Mouse (Mus musculus): ENCODE results near the gene Nat8. TPM values are rescaled to one million over a fixed set of nuclear protein-coding genes. Genes with fewer than 3 reads are reported as not detected.

Nat8 gene
- total and polyA plus RNA-seq, 2 experiments from 2014 or later: 0.64 TPM; not detected in 1

Small RNA genes within 50 kb of the gene (microRNA-seq; reads per million reads assigned to microRNA genes)
- 0 reads per million in 2 experiments for gene Mir6375

Other genes starting within 250 kb of the Nat8 start
- 12.8 and 15.5 TPM in 2 replicates for gene Alms1, start 244.6 kb downstream of the Nat8 start, total RNA-seq (2014; rRNA removed)
- 2.5 and 3.0 TPM in 2 replicates for gene Alms1, start 244.6 kb downstream of the Nat8 start, polyA plus RNA-seq (2015; fragmentation: Nextera tagmentation; extraction: Ambion mirVana)
- gene Nat8f7, start 118.9 kb downstream of the Nat8 start, total RNA-seq (2014; rRNA removed): 0.58 TPM in 1 of 2 replicates, not detected in the other
- 0.21 TPM in 1 of 2 replicates, not detected in the other for gene Nat8f7, start 118.9 kb downstream of the Nat8 start, polyA plus RNA-seq (2015; fragmentation: Nextera tagmentation; extraction: Ambion mirVana)
- gene Nat8f3, start 66.3 kb downstream of the Nat8 start, total RNA-seq (2014; rRNA removed): not detected in 2 replicates
- gene Nat8f3, start 66.3 kb downstream of the Nat8 start, polyA plus RNA-seq (2015; fragmentation: Nextera tagmentation; extraction: Ambion mirVana): 0.15 and 0.23 TPM in 2 replicates
- gene Nat8f6, start 11.1 kb downstream of the Nat8 start, total RNA-seq (2014; rRNA removed): 0.29 TPM in 1 of 2 replicates, not detected in the other
- gene Nat8f6, start 11.1 kb downstream of the Nat8 start, polyA plus RNA-seq (2015; fragmentation: Nextera tagmentation; extraction: Ambion mirVana): not detected in 2 replicates
- gene Nat8f5, start 11.1 kb downstream of the Nat8 start, total RNA-seq (2014; rRNA removed): 0.72 and 1.9 TPM in 2 replicates
- gene Nat8f5, start 11.1 kb downstream of the Nat8 start, polyA plus RNA-seq (2015; fragmentation: Nextera tagmentation; extraction: Ambion mirVana): 0.54 and 0.73 TPM in 2 replicates
- not detected in 2 replicates for gene Nat8f2, start 37.1 kb upstream of the Nat8 start, total RNA-seq (2014; rRNA removed)
- not detected in 2 replicates for gene Nat8f2, start 37.1 kb upstream of the Nat8 start, polyA plus RNA-seq (2015; fragmentation: Nextera tagmentation; extraction: Ambion mirVana)
- 4.9 and 6.7 TPM in 2 replicates for gene Nat8f4, start 72.8 kb upstream of the Nat8 start, total RNA-seq (2014; rRNA removed)
- gene Nat8f4, start 72.8 kb upstream of the Nat8 start, polyA plus RNA-seq (2015; fragmentation: Nextera tagmentation; extraction: Ambion mirVana): 5.9 and 6.0 TPM in 2 replicates
- gene Tprkb, start 79.8 kb upstream of the Nat8 start, total RNA-seq (2014; rRNA removed): 33.0 and 56.6 TPM in 2 replicates
- gene Tprkb, start 79.8 kb upstream of the Nat8 start, polyA plus RNA-seq (2015; fragmentation: Nextera tagmentation; extraction: Ambion mirVana): 61.4 and 63.6 TPM in 2 replicates
- gene Nat8f1, start 83.6 kb upstream of the Nat8 start, total RNA-seq (2014; rRNA removed): 15.8 and 62.8 TPM in 2 replicates
- 20.7 and 20.8 TPM in 2 replicates for gene Nat8f1, start 83.6 kb upstream of the Nat8 start, polyA plus RNA-seq (2015; fragmentation: Nextera tagmentation; extraction: Ambion mirVana)
- 57.9 and 60.6 TPM in 2 replicates for gene Dusp11, start 129.6 kb upstream of the Nat8 start, total RNA-seq (2014; rRNA removed)
- gene Dusp11, start 129.6 kb upstream of the Nat8 start, polyA plus RNA-seq (2015; fragmentation: Nextera tagmentation; extraction: Ambion mirVana): 31.6 TPM in 2 replicates
- not detected in 2 replicates for gene Figla, start 184.1 kb upstream of the Nat8 start, total RNA-seq (2014; rRNA removed)
- gene Figla, start 184.1 kb upstream of the Nat8 start, polyA plus RNA-seq (2015; fragmentation: Nextera tagmentation; extraction: Ambion mirVana): not detected in 2 replicates
- 132 and 149 TPM in 2 replicates for gene Add2, start 196.6 kb upstream of the Nat8 start, total RNA-seq (2014; rRNA removed)
- 84.6 and 90.0 TPM in 2 replicates for gene Add2, start 196.6 kb upstream of the Nat8 start, polyA plus RNA-seq (2015; fragmentation: Nextera tagmentation; extraction: Ambion mirVana)